Mouse (Mus musculus): Measurements from ENCODE around the gene Neu2.

Neu2 gene

DNA sequence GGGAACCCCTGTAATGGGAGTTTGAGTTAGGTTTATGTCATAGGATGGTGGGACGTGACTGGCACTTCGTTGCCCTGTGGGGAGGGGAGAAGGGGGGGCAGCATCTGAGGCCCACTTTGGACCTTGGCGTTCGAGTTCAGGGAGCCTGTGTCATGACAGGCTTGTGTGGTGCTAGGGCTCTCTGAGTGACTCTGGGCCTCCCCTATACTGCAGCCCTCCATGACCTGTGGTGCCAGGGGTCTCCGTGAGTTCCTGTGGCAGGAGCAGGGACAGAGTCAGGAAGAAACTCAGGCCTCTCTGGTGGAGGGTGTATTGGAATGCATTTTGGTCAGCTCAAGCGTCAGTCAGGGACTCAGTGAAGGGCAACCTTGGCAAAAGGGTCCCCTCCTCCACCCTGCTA lies 111.0 kb downstream of the Neu2 start:
- no peak for DNase-seq

DNA sequence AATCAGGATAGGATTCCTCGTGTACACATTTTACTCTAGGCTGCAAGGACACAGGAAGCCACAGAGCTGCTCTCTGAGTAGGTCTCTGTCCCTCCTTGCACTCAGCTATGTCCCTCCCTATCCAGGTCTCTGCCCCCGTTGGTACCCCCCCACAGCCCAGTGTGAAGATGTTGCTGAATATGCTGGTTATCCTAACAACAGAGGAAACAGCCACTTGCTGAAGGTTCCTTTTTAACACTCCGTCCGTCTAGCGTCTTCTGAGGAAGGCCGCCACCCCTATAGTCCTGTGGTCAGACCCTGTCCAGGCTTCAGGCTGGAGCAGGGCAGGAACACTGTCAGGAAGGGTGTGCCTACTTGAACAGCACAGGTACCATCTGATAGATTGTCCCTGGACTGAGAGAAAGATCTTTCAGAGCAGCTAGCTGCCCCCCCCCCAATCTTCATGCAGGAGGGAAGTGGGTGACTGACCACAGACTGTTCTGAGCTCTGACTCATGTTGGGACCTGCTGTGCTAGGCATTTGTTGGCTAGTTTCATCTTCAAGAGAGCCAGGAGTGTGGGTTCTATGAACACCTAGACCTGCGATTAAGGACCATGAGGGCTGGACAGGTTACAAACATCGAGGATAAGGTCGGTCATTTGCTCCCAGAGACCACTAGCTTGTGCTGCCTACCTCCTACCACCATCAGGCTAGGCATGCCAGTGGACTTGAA lies 111.6 kb downstream of the Neu2 start:
- DNase-seq = peak; percentile 32

DNA sequence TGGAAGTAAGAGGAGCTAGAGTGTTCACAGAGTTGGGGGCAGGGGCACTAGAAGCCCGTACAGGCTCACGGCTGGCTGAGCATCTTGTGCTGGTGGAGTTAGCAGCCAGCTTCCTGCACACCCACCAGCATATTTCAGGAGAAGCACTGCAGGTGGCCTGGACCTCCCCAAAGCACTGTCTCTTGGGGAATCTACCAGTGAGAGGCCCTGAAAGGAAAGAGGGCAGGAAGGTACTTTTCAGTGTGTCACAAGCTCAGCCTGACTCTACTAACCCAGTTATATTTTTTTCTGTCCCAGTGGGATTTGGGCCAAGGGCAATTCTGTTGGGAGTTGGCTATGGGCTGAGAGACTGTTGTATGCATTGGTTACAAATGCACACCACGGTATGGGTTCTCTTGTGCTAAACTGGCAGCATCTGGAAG lies 112.2 kb downstream of the Neu2 start:
- DNase-seq = no peak

DNA sequence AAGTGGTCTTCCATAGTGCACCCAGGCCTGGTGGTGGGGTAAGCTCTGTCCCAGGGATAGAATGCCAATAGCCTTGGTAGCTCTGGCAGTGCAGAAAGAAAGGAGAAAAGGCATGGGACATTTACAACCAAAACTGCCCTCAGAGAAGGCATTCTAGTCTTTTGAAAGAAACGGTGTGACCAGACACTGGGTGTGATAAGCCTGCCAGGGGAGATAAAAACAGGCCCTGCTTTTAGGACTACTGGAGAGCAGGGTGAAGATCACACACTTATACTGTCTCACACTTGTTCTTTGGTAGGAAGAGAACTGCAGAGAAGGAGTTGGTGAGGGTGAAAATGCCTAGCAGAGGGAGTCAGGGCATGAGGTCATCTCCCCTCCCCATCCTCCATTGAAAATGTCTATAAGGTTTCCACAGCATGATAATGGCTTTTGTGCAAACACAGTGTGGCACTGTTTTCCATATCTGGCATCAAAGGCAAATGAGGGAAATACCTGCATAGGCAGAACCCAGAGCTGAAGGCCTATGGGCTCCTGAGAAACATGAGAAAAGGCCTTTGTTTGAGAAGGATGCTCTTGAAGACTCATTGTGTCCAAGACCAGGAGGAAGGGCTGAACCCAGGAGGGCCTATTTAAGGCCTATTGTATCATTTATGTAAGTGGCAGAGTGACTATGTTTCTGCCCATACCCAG lies 114.4 kb downstream of the Neu2 start:
- no peak for DNase-seq

DNA sequence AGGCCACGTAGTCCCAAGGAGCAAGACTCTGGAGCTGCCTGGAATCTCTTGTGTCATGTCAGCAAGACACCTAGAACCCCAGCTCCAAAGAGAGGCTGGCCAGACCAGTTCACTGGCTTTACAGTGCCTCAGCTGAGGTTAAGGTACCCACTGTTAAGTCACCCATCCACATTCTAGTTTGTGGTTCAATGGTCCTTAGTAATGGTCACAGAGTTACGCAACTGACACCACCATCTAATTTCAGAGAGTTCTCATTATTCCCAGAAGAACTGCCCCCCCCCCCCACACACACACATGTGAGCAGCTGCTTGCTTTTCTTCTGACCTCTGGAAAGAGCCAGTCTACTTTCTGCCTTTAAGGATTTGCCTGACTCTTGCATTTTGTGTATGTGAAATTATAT lies 115.1 kb downstream of the Neu2 start:
- peak; percentile 68 for DNase-seq

DNA sequence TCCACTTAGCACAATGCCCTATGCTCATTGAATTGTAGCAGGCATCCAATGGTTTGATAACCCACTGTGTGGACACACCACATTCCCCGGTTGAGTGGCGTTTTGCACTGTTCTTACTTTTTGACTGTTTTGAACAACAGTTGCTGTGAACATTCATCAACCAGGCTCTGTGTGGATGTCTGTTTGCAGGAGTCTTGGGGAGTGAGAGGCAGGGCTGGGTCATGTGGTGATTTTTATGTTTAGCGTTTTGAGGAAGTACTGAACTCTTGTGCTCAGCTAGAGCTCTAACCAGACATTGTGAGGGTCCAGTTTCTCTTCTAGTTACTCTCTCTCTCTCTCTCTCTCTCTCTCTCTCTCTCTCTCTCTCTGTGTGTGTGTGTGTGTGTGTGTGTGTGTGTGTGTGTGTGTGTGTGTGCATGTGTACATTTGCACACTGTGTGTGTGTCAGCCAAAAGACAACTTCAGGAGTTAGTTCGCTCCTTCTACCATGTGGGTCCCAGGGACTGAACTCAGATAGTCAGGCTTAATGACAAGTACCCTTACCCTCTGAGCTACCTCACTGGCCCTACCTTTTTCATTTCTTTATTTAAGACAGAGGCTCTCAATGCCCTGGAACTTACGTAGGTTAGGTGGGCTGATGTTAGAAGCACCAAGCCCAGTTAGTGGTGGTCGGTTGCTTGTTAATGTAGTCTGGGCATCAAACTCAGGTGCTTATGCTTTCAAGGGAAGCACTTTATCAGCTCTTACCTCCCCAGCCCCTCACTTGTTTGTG lies 115.8 kb downstream of the Neu2 start:
- peak; percentile 39 for DNase-seq

DNA sequence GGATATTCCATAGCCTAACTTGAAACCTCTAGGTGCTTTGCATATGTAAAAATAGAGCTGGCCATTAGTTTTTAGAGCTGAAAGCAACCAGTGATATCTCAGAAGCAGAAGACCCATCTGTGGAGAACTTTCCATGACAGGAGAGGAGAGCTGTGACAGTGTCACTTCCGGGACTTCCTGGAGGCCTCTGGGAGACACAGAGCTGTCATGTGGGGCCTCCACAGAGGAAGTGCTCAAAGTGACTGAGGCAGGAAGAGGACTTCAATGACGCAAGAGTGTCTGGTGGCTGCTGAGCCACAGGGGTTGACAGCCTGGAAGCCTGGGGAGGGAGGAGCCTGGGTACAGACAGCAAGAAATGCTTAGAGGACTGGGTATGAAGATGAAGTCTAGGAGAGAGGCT lies 116.7 kb downstream of the Neu2 start:
- DNase-seq = peak; percentile 87

DNA sequence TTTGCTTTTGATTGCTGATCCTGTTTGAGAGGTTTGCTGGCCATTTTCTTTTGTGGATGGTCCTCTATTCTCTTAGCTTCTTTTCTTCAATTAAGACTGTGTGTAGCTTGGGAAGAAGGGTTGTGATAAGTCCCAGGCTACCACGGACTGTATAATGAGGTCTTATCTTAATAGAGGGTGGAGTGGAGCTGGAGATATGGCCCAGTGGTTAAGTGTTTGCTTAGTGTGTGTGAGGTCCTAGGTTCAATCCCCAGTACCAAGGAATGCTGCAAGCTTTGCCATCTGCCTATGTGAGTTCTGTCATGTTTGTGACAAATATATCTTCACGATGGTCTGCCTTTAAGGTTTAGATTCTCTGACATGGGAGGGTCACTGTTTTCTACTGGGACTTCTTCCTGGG lies 118.4 kb downstream of the Neu2 start:
- no peak for DNase-seq

DNA sequence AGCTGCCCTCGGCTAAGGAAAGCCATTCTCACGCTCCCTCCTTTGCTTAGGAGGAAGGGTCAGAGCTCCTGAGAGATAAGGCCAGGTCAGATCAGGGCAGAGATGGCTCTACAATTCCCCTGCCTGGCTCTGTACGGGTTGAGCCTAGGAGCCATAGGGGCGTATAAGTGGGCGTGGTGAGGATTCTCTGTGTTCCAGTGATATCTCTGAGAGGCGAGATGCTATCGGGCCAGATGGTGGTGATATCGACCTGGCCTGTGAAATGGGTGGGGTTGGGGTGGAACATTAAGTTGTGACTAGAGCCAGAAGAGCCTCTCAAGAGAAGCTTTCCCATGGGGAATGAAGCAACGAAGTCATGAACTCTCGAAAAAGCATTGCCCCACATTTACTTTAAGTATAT lies 121.9 kb downstream of the Neu2 start:
- no peak for DNase-seq

DNA sequence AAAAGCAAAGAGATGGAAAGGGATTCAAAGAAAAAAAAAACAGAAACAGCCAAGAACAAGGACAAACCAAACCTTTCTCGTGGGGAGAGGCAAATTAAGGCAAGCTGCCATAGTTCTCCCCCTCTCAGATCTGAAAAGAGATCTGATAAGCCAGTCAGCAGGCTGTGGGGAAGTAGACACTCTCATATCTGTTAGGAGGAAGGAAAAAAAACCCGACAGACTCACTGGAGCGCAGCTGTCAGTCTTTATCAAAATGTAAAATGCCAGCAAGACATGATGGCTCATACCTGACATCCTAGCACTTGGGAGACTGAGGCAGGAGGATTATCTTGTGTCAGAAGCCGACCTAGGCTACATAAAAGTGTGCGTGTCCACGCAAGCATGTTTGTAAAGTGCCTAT lies 122.5 kb downstream of the Neu2 start:
- DNase-seq = no peak

DNA sequence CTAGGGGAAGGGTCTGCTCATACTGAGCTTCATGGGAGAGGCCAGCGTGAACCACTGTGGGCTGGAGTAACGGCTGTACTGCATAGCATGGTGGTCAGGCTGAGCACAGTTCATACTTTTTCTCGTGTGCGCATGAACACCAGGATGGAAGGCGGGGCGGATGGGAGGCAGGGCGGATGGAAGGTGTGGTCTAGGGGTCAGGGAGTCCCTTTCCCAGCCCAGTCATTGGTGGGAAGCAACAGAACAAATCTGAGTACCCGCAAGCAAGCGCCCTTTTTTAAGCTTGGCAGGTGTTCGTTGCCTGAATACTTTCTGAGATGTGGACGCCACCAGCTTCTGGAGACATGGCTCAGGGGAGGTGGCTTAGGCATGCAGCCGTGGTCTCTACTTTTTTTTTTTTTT lies 127.0 kb downstream of the Neu2 start:
- DNase-seq = no peak

DNA sequence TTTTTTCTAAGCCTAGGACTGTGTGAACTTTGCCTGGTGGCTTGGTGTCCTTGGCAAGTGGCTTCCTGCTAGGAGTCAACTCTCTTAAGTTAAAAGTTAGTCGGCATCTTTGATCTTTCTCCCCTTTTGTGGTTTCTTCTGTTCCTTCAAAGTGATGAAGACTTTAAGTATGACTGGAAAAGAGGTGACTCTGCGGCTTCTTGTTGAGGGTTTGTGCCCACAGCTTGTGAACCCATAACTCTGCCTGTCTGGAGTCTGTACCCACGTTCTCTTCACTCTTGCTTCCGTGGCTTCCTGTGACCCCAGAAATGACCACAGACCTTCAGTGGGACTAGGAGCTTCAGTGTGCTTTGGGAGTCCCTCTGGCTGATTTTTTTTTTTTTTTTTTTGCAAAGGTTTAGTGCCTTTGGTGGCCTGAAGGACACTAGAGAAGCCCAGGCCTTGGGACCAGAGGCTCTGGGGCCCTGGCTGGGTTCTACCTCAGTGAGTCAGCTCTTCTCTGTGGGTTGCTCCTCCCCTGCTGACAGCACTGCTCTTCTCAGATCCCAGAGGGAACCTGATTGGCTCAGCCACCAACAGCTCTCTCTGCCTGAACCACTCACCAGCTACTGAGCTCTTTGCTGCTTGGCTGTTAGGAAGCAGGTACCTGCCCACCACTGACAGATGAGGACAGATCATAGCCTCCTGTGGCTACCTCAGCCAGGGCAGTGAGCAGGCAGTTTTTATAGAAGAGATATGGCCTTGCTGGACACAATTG lies 127.6 kb downstream of the Neu2 start:
- peak; percentile 50 for DNase-seq

DNA sequence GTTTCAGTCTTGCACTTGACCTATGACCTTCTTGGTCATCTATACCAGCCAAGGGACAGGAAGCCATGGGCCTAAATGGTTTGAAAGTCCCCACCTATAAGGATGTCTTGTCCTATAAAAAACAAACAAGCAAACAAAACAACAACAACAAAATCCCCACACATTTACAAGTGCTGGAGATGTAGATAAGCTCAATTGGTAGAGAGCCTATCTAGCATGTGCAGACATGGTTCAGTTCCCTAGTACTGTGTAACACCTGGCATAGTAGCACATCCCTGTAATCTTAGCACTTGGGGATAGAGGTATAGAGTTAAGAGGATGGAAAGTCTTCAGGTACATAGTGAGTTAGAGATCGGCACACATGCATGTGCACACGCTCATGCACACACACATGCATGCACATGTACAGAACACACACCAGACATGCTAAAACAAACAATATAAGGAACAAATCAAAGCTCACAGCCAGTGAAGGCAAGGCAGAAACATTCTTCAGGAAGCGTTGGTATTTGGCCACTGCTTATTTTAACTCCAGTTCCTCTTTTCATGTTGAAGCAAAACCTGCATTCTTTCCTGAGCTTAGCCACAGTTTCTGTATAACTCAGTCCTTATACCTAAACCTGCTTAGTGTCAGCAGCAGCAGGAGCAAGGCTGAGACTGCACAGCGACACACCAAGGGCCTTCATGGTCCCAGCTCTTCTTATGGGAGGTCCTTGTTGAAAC lies 128.3 kb downstream of the Neu2 start:
- DNase-seq = no peak

DNA sequence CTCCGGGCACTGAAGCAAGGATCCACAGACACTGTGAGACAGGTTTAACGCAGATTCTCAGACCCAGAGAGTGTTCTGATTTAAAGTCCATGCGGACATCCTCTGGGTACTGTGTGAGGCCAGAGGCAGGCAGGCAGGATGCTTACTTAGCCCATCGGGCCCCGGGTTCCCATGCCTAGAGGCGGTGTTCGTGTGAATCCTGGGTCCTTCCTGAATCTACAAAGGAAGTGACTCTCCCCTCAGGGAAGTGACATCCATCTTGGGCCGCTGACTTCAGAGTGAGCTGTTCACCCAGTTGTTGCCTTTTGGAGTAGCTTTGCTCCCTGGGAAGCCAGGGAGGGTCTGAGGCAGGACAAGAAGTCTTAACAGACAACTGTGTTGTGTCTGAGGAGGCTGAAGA lies 130.0 kb downstream of the Neu2 start:
- DNase-seq = peak; percentile 58

DNA sequence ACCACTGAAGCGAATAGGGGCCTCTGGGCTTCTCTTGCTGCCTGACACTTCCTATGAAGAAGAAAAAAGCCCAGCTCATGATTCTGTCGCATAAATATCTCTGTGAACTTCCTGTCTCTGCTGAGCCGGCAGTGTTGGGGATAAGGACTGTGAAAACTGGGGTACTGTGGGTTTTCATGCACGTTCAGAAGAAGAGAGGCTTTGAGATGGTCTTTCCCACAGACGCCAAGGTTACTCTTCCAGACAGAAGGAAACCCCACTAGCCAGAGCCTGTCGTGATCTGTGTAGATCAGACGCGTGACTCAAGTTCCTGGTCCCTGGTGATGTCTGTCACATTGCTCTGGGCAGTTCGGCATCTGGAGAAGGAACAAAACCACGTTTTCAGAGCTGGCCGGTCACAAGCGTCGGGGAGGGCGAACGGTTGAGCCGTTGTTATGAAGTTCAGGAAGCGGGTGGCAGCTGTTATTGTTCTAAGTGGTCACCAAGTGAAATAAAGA lies 130.5 kb downstream of the Neu2 start:
- DNase-seq = peak; percentile 88

DNA sequence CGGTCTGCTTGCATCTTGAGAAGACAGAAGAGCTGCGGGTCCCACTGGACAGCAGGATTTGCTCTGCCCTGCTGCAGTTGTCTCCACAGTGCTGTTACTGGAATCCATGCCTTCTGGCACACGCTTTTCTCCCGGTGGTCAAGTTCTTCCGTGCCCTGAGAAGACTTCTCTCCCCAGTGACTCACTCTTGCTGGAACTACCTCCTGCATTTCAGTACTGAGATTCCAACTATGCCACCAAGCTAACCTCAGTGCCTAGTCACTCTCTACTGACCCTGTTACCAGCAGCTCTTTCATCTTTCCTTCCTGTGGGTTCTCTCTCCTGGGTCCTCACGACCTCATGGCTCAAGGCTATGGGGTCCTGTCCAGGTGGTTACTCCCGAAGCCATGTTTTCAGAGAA lies 133.3 kb downstream of the Neu2 start:
- no peak for DNase-seq

DNA sequence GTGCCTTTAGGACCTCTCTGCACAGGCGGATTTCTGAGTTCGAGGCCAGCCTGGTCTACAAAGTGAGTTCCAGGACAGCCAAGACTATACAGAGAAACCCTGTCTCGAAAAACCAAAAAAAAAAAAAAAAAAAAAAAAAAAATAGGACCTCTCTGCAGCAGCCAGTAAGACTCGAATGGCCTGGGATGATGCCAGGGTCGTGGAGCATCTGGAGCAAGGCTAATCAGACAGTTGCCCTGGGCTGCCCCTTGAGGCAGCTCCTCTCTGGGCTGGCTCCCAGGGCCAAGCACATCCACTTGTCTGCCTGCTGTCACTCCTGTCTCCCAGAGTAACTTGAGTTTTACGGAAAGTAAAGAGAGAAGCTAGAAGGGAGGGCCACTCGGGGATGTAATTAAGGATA lies 135.4 kb downstream of the Neu2 start:
- no peak for DNase-seq

DNA sequence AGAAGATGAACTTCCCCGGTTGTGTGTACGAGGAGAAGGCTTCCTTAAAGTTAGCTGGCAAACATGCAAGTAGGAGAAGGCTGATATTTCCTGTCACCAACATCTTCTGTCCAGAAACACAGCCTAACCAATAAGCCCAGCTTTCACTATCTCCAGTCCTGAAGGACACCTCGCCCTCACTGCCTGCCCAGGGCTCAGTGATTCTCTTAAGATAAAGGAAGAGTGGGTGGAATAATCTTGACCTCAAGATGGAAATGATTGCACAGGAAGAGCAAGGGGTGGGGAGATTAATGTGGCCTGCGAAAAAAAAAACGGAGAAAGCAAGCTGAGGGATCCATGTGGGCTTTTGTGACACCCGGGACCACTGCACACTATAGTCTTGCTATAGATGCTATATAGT lies 136.1 kb downstream of the Neu2 start:
- DNase-seq = no peak
